Mouse (Mus musculus) left cerebral cortex, adult 11 months (tissue): ENCODE measurements around the gene Enox1.
"Not testable (repeated sequence)": the region's sequence is repeated elsewhere in the genome, so short reads cannot be mapped to it uniquely, and the experiment has no call there.

Experiments used
- DNase-seq: peaks from one replicate; pipeline ENCODE4 v3.0.0; 2022; ENCODE audit warnings: low spot score

The Enox1 gene

GRCm38 (mm10) chr14:77518941-77519695, 362.6 kb downstream of the Enox1 start:
- no peak for DNase-seq

- no peak for DNase-seq
These were observed 363.1 kb downstream of the Enox1 start for GRCm38 (mm10) chr14:77519701-77520100.

GRCm38 (mm10) chr14:77524303-77524702, 367.7 kb downstream of the Enox1 start:
- DNase-seq = no peak

GRCm38 (mm10) chr14:77526262-77526661, 369.7 kb downstream of the Enox1 start:
- DNase-seq = no peak

- no peak for DNase-seq
These were observed 372.6 kb downstream of the Enox1 start for GRCm38 (mm10) chr14:77529201-77529600.

GRCm38 (mm10) chr14:77529621-77530020, 373.1 kb downstream of the Enox1 start:
- DNase-seq = no peak

- no peak for DNase-seq
These were observed 377.1 kb downstream of the Enox1 start for GRCm38 (mm10) chr14:77533638-77534037.

GRCm38 (mm10) chr14:77534120-77534519, 377.6 kb downstream of the Enox1 start:
- no peak for DNase-seq

GRCm38 (mm10) chr14:77536592-77536991, 380.0 kb downstream of the Enox1 start:
- no peak for DNase-seq

- DNase-seq = not testable (repeated sequence)
These were observed 383.0 kb downstream of the Enox1 start for GRCm38 (mm10) chr14:77539563-77539962.

- no peak for DNase-seq
These were observed 385.4 kb downstream of the Enox1 start for GRCm38 (mm10) chr14:77541925-77542324.

- no peak for DNase-seq
These were observed 390.1 kb downstream of the Enox1 start for GRCm38 (mm10) chr14:77546531-77547274.

GRCm38 (mm10) chr14:77547351-77547750, 390.8 kb downstream of the Enox1 start:
- no peak for DNase-seq

- no peak for DNase-seq
These were observed 392.4 kb downstream of the Enox1 start for GRCm38 (mm10) chr14:77548963-77549362.

GRCm38 (mm10) chr14:77557446-77558070, 401.0 kb downstream of the Enox1 start:
- no peak for DNase-seq

GRCm38 (mm10) chr14:77558910-77559309, 402.3 kb downstream of the Enox1 start:
- DNase-seq = no peak

- DNase-seq = no peak
These were observed 403.2 kb downstream of the Enox1 start for GRCm38 (mm10) chr14:77559792-77560191.

GRCm38 (mm10) chr14:77561808-77562583, 405.4 kb downstream of the Enox1 start:
- no peak for DNase-seq

- no peak for DNase-seq
These were observed 407.4 kb downstream of the Enox1 start for GRCm38 (mm10) chr14:77563922-77564321.

- no peak for DNase-seq
These were observed 410.6 kb downstream of the Enox1 start for GRCm38 (mm10) chr14:77567120-77567519.

GRCm38 (mm10) chr14:77574436-77574835, 417.9 kb downstream of the Enox1 start:
- DNase-seq = no peak

- DNase-seq = no peak
These were observed 419.8 kb downstream of the Enox1 start for GRCm38 (mm10) chr14:77576411-77576810.
